Mouse (Mus musculus): ENCODE results near the gene Ankdd1a. TPM values are rescaled to one million over a fixed set of nuclear protein-coding genes. Genes with fewer than 3 reads are reported as not detected.

Ankdd1a gene
- polyA plus RNA-seq, 1 experiment from 2014 or later = not detected

DNA sequence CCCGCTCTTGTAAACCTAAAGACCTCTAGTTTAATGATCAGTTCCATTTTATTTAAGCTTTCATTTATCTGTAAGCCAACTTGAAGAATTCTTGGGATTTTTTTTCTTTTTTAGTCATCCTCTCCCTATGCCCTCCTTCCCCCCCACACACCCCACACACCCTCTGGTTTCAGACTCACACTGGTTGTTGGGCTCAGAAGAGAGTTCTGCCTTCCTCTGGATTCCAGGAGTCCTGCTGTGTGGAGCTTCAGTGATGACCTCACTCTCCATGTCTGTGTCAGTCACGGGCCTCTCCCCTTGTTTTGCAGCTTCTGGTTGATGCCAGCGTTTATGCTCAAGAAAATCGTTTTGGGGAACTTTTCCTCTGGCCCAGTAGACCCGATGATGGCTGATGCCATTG lies 39.9 kb downstream of the Ankdd1a start:
- H3K9me3 ChIP-seq (ENCODE audit: control insufficient read depth) = no peaks in the 10 kb centered on the region
- no peak overlapping the region for H3K27ac ChIP-seq (ENCODE audit: low read depth, low read length)
- no peak overlapping the region for H3K4me3 ChIP-seq (ENCODE audit: low read depth, low read length)
- H3K9ac ChIP-seq (ENCODE audit: low read depth, low read length) = no peak overlapping the region
- H3K4me1 ChIP-seq (replicated peaks; ENCODE audit: control insufficient read depth, insufficient read depth, low read length) = no peaks in the 10 kb centered on the region
- 91% methylated on average over 5 of the region's 5 CpGs for WGBS
- peaks cover 75% of the 10 kb centered on the region for H3K36me3 ChIP-seq (ENCODE audit: control insufficient read depth, insufficient read depth)
- TF ChIP-seq CTCF (IDR thresholded peaks at IDR 0.05; ENCODE audit: low read depth) = no peak
- ATAC-seq = no peak
- no peaks in the 10 kb centered on the region for H3K27me3 ChIP-seq (replicated peaks; ENCODE audit: control insufficient read depth, insufficient read depth, low read length)
- no peak overlapping the region for H3K4me2 ChIP-seq (replicated peaks; ENCODE audit: low read depth)

GRCm38 (mm10) chr9:65479158-65479557 lies 40.8 kb downstream of the Ankdd1a start:
- Histone ChIP-seq H3K9me3 (ENCODE audit: control insufficient read depth) (no peaks in the 10 kb centered on the region), H3K4me3 (ENCODE audit: low read depth, low read length) (no peak overlapping the region), H3K4me1 (replicated peaks; ENCODE audit: control insufficient read depth, insufficient read depth, low read length) (no peaks in the 10 kb centered on the region), H3K27ac (ENCODE audit: low read depth, low read length) (no peak overlapping the region), H3K27me3 (replicated peaks; ENCODE audit: control insufficient read depth, insufficient read depth, low read length) (no peaks in the 10 kb centered on the region), H3K36me3 (ENCODE audit: control insufficient read depth, insufficient read depth) (peaks cover 74% of the 10 kb centered on the region), H3K9ac (ENCODE audit: low read depth, low read length) (no peak overlapping the region), H3K4me2 (replicated peaks; ENCODE audit: low read depth) (no peak overlapping the region)
- TF ChIP-seq CTCF (IDR thresholded peaks at IDR 0.05; ENCODE audit: low read depth) = no peak
- no peak for ATAC-seq
- 82% methylated on average over 8 of the region's 8 CpGs for WGBS

GRCm38 (mm10) chr9:65472769-65473168 lies 47.2 kb downstream of the Ankdd1a start:
- ATAC-seq = no peak
- WGBS = 87% methylated on average over 4 of the region's 4 CpGs

DNA sequence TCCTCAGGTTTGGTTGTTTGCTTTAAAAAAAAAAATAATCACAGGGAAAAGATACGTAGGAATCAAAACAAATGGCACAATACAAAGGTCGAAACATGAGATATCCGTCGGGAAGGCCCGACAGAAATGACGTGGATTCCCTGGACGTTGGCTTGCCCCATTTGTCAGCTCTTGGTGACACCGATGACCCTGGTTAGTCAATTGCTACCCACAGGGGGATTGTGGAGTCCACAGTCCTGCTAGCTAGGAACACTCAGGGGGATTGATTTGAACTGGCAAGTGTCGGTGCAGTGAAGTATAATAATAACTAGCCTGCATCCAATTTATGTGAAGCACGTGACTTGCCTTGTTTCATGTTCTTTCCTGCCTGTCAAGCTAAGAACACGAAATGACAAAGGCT lies 52.3 kb downstream of the Ankdd1a start:
- H3K9ac ChIP-seq (ENCODE audit: low read depth, low read length) = no peak overlapping the region
- no peak for ATAC-seq
- no peaks in the 10 kb centered on the region for H3K4me1 ChIP-seq (replicated peaks; ENCODE audit: control insufficient read depth, insufficient read depth, low read length)
- TF ChIP-seq CTCF (IDR thresholded peaks at IDR 0.05; ENCODE audit: low read depth) = no peak
- no peak overlapping the region for H3K4me2 ChIP-seq (replicated peaks; ENCODE audit: low read depth)
- no peak overlapping the region for H3K4me3 ChIP-seq (ENCODE audit: low read depth, low read length)
- peaks cover 35% of the 10 kb centered on the region for H3K36me3 ChIP-seq (ENCODE audit: control insufficient read depth, insufficient read depth)
- H3K27ac ChIP-seq (ENCODE audit: low read depth, low read length) = no peak overlapping the region
- no peaks in the 10 kb centered on the region for H3K9me3 ChIP-seq (ENCODE audit: control insufficient read depth)
- WGBS = 65% methylated on average over 11 of the region's 11 CpGs
- H3K27me3 ChIP-seq (replicated peaks; ENCODE audit: control insufficient read depth, insufficient read depth, low read length) = no peaks in the 10 kb centered on the region

More at GRCm38 (mm10) chr9:65472769-65473168, 47.2 kb downstream of the Ankdd1a start:
- TF ChIP-seq CTCF (IDR thresholded peaks at IDR 0.05; ENCODE audit: low read depth) = no peak
- no peaks in the 10 kb centered on the region for H3K9me3 ChIP-seq (ENCODE audit: control insufficient read depth)
- H3K4me1 ChIP-seq (replicated peaks; ENCODE audit: control insufficient read depth, insufficient read depth, low read length) = no peaks in the 10 kb centered on the region
- H3K9ac ChIP-seq (ENCODE audit: low read depth, low read length) = no peak overlapping the region
- H3K27me3 ChIP-seq (replicated peaks; ENCODE audit: control insufficient read depth, insufficient read depth, low read length) = no peaks in the 10 kb centered on the region
- H3K36me3 ChIP-seq (ENCODE audit: control insufficient read depth, insufficient read depth) = peaks cover 62% of the 10 kb centered on the region
- H3K4me2 ChIP-seq (replicated peaks; ENCODE audit: low read depth) = no peak overlapping the region
- H3K27ac ChIP-seq (ENCODE audit: low read depth, low read length) = no peak overlapping the region
- H3K4me3 ChIP-seq (ENCODE audit: low read depth, low read length) = no peak overlapping the region

DNA sequence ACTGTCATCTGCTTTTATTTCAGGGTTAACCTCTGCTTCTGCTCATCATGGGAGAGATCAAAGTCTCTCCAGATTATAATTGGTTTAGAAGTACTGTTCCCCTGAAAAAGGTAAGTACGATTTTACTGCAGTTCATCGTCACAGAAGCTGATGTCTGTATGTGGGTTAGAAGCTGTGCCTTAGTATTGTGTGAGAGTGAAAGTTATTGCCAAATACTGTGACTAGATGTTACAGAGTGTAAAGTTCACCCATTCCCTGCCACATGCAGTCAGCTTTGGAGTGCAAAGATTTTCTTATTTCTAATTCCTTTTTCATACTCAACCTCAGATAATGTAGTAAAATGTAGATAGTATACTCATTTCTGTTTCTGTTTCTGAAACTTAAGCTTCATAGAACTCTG lies 54.8 kb downstream of the Ankdd1a start:
- no peak for ATAC-seq
- Histone ChIP-seq H3K4me2 (replicated peaks; ENCODE audit: low read depth) (no peak overlapping the region), H3K9me3 (ENCODE audit: control insufficient read depth) (no peaks in the 10 kb centered on the region), H3K4me1 (replicated peaks; ENCODE audit: control insufficient read depth, insufficient read depth, low read length) (peaks cover 9% of the 10 kb centered on the region), H3K9ac (ENCODE audit: low read depth, low read length) (no peak overlapping the region), H3K27me3 (replicated peaks; ENCODE audit: control insufficient read depth, insufficient read depth, low read length) (no peaks in the 10 kb centered on the region), H3K27ac (ENCODE audit: low read depth, low read length) (0 out of 2 replicates have a peak overlapping the region, but pooled peaks have one; percentile 22), H3K36me3 (ENCODE audit: control insufficient read depth, insufficient read depth) (peaks cover 23% of the 10 kb centered on the region), H3K4me3 (ENCODE audit: low read depth, low read length) (no peak overlapping the region)
- no peak for TF ChIP-seq CTCF (IDR thresholded peaks at IDR 0.05; ENCODE audit: low read depth)
- WGBS = 55% methylated on average over 2 of the region's 2 CpGs

- Histone ChIP-seq H3K9me3 (ENCODE audit: control insufficient read depth) (no peaks in the 10 kb centered on the region), H3K27ac (ENCODE audit: low read depth, low read length) (no peak overlapping the region), H3K4me3 (ENCODE audit: low read depth, low read length) (no peak overlapping the region), H3K27me3 (replicated peaks; ENCODE audit: control insufficient read depth, insufficient read depth, low read length) (no peaks in the 10 kb centered on the region), H3K9ac (ENCODE audit: low read depth, low read length) (no peak overlapping the region), H3K4me1 (replicated peaks; ENCODE audit: control insufficient read depth, insufficient read depth, low read length) (peaks cover 10% of the 10 kb centered on the region), H3K4me2 (replicated peaks; ENCODE audit: low read depth) (no peak overlapping the region), H3K36me3 (ENCODE audit: control insufficient read depth, insufficient read depth) (peaks cover 14% of the 10 kb centered on the region)
- 88% methylated on average over 6 of the region's 6 CpGs for WGBS
- TF ChIP-seq CTCF (IDR thresholded peaks at IDR 0.05; ENCODE audit: low read depth) = no peak
- ATAC-seq = no peak
Observed at GRCm38 (mm10) chr9:65464161-65464560, 55.8 kb downstream of the Ankdd1a start.

- no peak for TF ChIP-seq CTCF (IDR thresholded peaks at IDR 0.05; ENCODE audit: low read depth)
- 76% methylated on average over 5 of the region's 5 CpGs for WGBS
- Histone ChIP-seq H3K4me1 (replicated peaks; ENCODE audit: control insufficient read depth, insufficient read depth, low read length) (peaks cover 10% of the 10 kb centered on the region), H3K4me2 (replicated peaks; ENCODE audit: low read depth) (no peak overlapping the region), H3K9me3 (ENCODE audit: control insufficient read depth) (no peaks in the 10 kb centered on the region), H3K27ac (ENCODE audit: low read depth, low read length) (no peak overlapping the region), H3K36me3 (ENCODE audit: control insufficient read depth, insufficient read depth) (peaks cover 10% of the 10 kb centered on the region), H3K4me3 (ENCODE audit: low read depth, low read length) (no peak overlapping the region), H3K9ac (ENCODE audit: low read depth, low read length) (no peak overlapping the region), H3K27me3 (replicated peaks; ENCODE audit: control insufficient read depth, insufficient read depth, low read length) (no peaks in the 10 kb centered on the region)
- ATAC-seq = no peak
Observed at GRCm38 (mm10) chr9:65462544-65462943, 57.4 kb downstream of the Ankdd1a start.
